Mouse (Mus musculus) embryonic facial prominence, embryonic 15.5 days (tissue): Measurements from ENCODE around the gene Rho. TPM values are rescaled to one million over a fixed set of nuclear protein-coding genes. Genes with fewer than 3 reads are reported as not detected.

Source experiments
- ATAC-seq: fragments of 200-750 bp; cut with Nextera tagmentation; 2 replicates; pipeline ENCODE4 v1.8.0; 2017; ENCODE audit warnings: low read depth, moderate TSS enrichment; ENCODE audit not compliant: insufficient number of reproducible peaks, low FRiP score, low TSS enrichment
- H3K27ac ChIP-seq: fragments of 300-500 bp; sonication (generic); replicated peaks from 2 replicates; pipeline ENCODE4 v1.5.1; 2015; ENCODE audit warnings: mild to moderate bottlenecking, inconsistent platforms
- H3K27me3 ChIP-seq: fragments of 300-500 bp; sonication (generic); 2 replicates; pipeline ENCODE4 v1.6.1; 2015; ENCODE audit warnings: inconsistent platforms
- H3K36me3 ChIP-seq: fragments of 300-500 bp; sonication (generic); 2 replicates; pipeline ENCODE4 v1.6.1; 2015; ENCODE audit warnings: mild to moderate bottlenecking, inconsistent platforms
- H3K4me1 ChIP-seq: fragments of 300-500 bp; sonication (generic); 2 replicates; pipeline ENCODE4 v1.6.1; 2015; ENCODE audit warnings: inconsistent platforms
- H3K4me2 ChIP-seq: fragments of 300-500 bp; sonication (generic); replicated peaks from 2 replicates; pipeline ENCODE4 v1.6.1; 2015; ENCODE audit warnings: mild to moderate bottlenecking, inconsistent platforms
- H3K4me3 ChIP-seq: fragments of 300-500 bp; sonication (generic); replicated peaks from 2 replicates; pipeline ENCODE4 v1.5.1; 2015; ENCODE audit warnings: mild to moderate bottlenecking, inconsistent platforms
- H3K9ac ChIP-seq: fragments of 300-500 bp; sonication (generic); 2 replicates; pipeline ENCODE4 v1.6.1; 2015; ENCODE audit warnings: inconsistent platforms
- H3K9me3 ChIP-seq: fragments of 300-500 bp; sonication (generic); replicated peaks from 2 replicates; pipeline ENCODE4 v1.6.1; 2016; ENCODE audit warnings: inconsistent platforms
- WGBS: fragments of 180-500 bp; shearing (Covaris S2); methylation state at CpG from one replicate; pipeline ENCODE4 v1.1.7; 2015; 5-methylcytosine and 5-hydroxymethylcytosine counted together
- polyA plus RNA-seq: library from polyadenylated mRNA; unstranded; fragments of >200 nt; fragmentation: Nextera tagmentation; extraction: Ambion mirVana; gene quantifications from 2 replicates; pipeline ENCODE4 v1.2.1, GENCODE M21; 2015

Rho gene
- polyA plus RNA-seq, 1 experiment from 2014 or later: 0.53 TPM

DNA sequence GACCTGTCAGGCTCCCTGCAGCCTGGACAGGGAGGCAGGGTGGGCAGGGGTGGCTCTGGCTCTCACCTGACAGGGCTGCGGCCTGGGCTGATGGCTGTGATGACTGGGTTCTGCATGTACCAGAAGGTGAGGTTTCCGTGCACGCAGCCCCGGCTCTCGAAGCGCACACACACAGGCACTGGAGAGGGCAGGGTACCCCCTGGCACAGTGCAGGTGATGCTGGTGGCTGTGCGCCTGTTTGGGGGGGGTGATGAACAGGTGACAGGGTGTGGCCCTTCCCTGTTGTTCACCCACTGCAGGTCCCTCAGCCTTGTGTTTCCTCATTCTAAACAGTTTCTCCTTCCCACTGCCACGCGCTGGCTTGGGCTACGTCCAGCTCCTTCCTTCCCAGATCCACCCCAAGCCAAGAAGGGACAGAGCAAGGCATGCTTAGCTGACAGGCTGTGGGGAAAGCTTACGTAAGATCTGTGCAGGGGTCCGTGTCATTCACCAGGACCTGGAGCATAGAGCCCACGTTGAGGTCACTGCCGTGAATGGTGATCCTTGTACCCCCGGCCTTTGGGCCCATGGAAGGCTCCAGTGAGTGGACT, 35.8 kb downstream of the Rho start:
- peaks cover 40% of the 10 kb centered on the region for H3K4me1 ChIP-seq
- H3K9me3 ChIP-seq: no peaks in the 10 kb centered on the region
- no peak overlapping the region for H3K9ac ChIP-seq
- no peak for ATAC-seq
- H3K27ac ChIP-seq: no peak overlapping the region
- H3K27me3 ChIP-seq: no peaks in the 10 kb centered on the region
- H3K4me3 ChIP-seq: no peak overlapping the region
- WGBS: 91% methylated on average over 15 of the region's 15 CpGs
- peaks cover 40% of the 10 kb centered on the region for H3K36me3 ChIP-seq
- H3K4me2 ChIP-seq: no peak overlapping the region

DNA sequence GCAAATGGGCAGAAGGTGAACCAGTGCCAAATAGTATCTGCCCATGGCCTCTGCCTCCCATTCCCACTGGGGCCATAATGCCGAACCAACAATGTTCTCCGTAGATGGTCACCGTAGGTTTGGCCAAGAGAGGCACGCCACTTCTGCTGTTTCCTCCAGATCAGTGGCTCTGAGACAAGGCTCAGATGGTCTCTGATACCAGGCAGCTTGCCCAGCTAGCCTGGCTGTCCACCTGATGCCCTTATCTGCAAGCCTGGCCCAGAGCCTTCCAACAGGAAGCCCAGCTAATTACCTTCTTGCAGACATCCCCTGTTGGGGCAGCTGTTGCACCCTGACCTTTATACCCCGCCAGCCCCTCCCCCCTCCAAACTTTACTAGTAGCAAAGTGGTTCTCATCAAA, 36.5 kb downstream of the Rho start:
- 82% methylated on average over 5 of the region's 5 CpGs for WGBS
- H3K4me2 ChIP-seq: no peak overlapping the region
- ATAC-seq: no peak
- peaks cover 33% of the 10 kb centered on the region for H3K36me3 ChIP-seq
- peaks cover 44% of the 10 kb centered on the region for H3K4me1 ChIP-seq
- H3K27me3 ChIP-seq: no peaks in the 10 kb centered on the region
- no peak overlapping the region for H3K27ac ChIP-seq
- no peaks in the 10 kb centered on the region for H3K9me3 ChIP-seq
- no peak overlapping the region for H3K4me3 ChIP-seq
- H3K9ac ChIP-seq: no peak overlapping the region

DNA sequence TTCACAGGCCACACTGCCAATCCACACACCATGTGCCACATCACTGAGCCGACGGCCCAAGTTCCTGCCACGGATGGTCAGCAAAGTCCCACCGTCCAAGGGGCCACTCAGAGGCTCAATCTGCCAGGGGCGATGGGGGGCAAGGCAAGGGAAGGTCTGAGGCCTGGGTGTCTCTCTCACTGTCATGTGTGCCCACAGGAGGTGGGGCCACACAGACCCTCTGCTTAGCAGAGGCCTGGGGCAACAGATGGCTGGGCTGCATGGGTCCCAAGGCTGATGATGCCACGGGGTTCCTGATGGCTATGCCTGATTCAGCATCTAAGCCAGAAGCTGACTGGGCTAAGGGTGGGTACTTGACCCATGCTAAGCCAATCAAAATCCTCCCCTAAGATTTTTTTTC, 37.2 kb downstream of the Rho start:
- no peaks in the 10 kb centered on the region for H3K9me3 ChIP-seq
- peaks cover 49% of the 10 kb centered on the region for H3K4me1 ChIP-seq
- peaks cover 31% of the 10 kb centered on the region for H3K36me3 ChIP-seq
- no peak overlapping the region for H3K27ac ChIP-seq
- ATAC-seq: no peak
- no peak overlapping the region for H3K4me2 ChIP-seq
- no peak overlapping the region for H3K9ac ChIP-seq
- WGBS: 56% methylated on average over 6 of the region's 6 CpGs
- no peak overlapping the region for H3K4me3 ChIP-seq
- H3K27me3 ChIP-seq: no peaks in the 10 kb centered on the region

DNA sequence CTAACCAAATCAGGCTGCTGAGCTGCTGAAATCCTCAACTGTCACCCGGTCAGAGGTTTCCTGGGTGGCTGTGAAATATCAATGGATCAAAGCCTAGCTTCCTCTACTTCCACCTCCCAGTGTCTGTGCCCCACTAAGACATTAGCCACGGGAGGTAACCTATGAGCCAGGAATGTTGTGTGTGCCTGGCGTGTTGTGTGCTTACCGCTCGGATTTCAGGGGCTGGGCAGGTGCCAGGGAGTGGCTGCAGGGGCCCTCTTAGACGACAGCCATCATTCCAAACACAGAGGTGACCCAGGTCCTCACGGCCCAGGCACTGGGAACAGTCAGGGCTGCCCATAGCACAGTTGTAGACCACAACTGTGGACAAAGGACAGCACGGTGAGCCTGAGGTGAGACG, 37.6 kb downstream of the Rho start:
- H3K36me3 ChIP-seq: peaks cover 31% of the 10 kb centered on the region
- 56% methylated on average over 9 of the region's 9 CpGs for WGBS

DNA sequence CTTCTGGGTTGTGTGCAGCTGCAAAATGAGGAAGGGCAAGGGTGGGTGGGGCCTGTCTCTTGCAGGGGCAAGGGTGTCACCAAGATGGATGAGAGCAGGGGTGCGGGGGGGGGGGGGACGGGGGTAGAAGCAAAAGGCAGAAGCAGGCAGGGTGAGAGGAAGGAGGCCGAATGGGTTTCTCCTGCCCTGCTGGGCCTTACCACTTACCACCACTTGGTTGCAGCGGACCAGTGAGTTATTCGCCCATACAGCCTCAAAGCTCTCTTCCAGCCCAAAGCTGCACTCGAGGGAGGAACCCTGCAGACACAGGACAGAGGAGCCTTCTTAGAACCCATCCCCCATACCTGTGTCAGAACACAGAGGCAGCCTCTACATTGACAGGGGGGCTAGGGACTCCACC, 38.4 kb downstream of the Rho start:
- Histone ChIP-seq H3K4me1 (peaks cover 61% of the 10 kb centered on the region), H3K4me3 (no peak overlapping the region), H3K9ac (no peak overlapping the region), H3K27me3 (no peaks in the 10 kb centered on the region), H3K36me3 (peaks cover 29% of the 10 kb centered on the region), H3K27ac (no peak overlapping the region), H3K4me2 (no peak overlapping the region), H3K9me3 (no peaks in the 10 kb centered on the region)
- ATAC-seq: no peak
- 72% methylated on average over 5 of the region's 6 CpGs for WGBS

More for the DNA sequence above, 37.6 kb downstream of the Rho start:
- Histone ChIP-seq H3K27ac (no peak overlapping the region), H3K4me3 (no peak overlapping the region), H3K9ac (no peak overlapping the region), H3K4me2 (no peak overlapping the region), H3K4me1 (peaks cover 53% of the 10 kb centered on the region), H3K27me3 (no peaks in the 10 kb centered on the region), H3K9me3 (no peaks in the 10 kb centered on the region)
- no peak for ATAC-seq

DNA sequence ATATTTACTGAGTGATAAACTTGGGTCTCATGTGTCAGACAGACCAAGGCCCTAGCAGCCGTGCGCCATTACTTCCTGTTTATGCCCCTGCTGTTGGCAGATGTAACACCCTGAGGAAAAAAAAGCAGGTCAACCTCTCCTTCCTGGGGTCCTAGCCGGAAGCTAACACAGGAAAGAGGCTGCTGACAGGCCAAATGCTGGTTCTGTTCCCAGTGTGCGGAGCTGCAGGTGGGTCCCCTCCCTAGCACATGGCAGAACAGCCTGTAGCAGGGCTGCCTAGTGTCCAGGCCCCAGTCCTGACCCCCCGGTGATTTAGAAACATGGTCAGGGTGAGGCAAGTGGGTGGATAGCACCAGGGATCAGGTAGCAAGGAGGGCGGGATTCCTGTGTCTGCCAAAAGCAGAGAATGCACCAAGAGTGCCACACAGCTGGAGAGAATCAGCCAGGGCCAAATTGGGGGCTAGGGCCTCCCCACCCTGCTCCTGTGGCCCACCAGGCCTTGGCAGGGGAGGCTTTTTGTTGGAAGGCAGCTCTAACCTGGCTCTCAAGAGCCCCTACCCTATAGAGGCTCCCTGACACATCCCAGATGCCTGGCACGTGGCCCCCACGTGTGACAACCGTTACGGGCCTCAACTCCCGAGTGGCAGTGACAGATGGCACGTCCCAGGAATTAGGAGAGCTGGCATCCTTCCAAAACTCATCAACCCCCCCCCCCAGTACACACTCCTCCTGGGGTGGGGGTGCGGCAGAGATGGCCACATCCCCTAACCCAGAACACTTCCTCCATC, 39.9 kb downstream of the Rho start:
- no peak overlapping the region for H3K4me3 ChIP-seq
- no peaks in the 10 kb centered on the region for H3K27me3 ChIP-seq
- ATAC-seq: peak; percentile 62
- H3K4me2 ChIP-seq: no peak overlapping the region
- no peak overlapping the region for H3K9ac ChIP-seq
- 30% methylated on average over 13 of the region's 13 CpGs for WGBS
- no peaks in the 10 kb centered on the region for H3K9me3 ChIP-seq
- H3K27ac ChIP-seq: peak overlapping the region; percentile 80
- peaks cover 22% of the 10 kb centered on the region for H3K36me3 ChIP-seq
- H3K4me1 ChIP-seq: peaks cover 70% of the 10 kb centered on the region

DNA sequence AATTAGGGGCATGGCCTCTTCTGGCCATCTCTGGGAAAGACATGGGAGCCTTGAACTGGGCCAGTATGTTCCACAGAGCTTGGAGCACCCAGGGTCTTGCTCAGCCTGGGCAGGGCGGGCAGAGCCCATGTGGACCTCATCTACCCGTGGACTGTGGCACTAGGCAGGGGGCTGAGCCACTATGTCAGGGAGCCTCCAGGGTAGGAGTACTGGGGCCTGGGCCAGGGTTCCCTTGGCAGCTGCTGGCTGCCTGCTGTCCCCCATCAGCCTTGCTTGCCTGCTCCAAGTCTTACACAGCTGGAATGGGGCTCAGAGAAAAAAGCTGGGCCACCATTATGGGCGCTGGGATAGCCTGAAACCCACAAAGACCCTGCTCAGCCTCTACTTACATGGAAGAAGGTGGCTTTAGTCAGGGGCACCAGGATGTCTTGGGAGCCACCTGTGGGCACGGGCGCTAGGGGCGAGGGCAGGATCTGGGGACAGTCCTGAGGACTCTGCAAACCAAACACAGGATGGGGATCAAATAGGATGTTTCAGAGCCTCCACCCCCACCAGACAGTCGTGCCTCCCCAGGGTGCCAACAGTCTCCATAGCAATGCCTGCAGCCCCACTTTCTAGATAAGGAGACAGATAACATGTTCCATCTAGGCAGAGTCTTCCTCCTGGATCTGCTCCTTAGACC, 40.7 kb downstream of the Rho start:
- 60% methylated on average over 7 of the region's 7 CpGs for WGBS
- Histone ChIP-seq H3K9ac (no peak overlapping the region), H3K27ac (peak overlapping the region; percentile 80), H3K36me3 (peaks cover 18% of the 10 kb centered on the region), H3K4me1 (peaks cover 70% of the 10 kb centered on the region), H3K27me3 (no peaks in the 10 kb centered on the region), H3K9me3 (no peaks in the 10 kb centered on the region), H3K4me2 (no peak overlapping the region; the same call in 1 of the 2 replicates), H3K4me3 (no peak overlapping the region)
- peak; percentile 63 for ATAC-seq

- Histone ChIP-seq H3K4me2 (no peak overlapping the region), H3K27me3 (no peaks in the 10 kb centered on the region), H3K4me3 (no peak overlapping the region), H3K36me3 (peaks cover 11% of the 10 kb centered on the region; the same call in 1 of the 2 replicates), H3K9ac (no peak overlapping the region), H3K27ac (no peak overlapping the region), H3K9me3 (no peaks in the 10 kb centered on the region), H3K4me1 (peaks cover 68% of the 10 kb centered on the region)
- WGBS: 82% methylated on average over 15 of the region's 15 CpGs
- no peak for ATAC-seq
These were observed 41.8 kb downstream of the Rho start for GRCm38 (mm10) chr6:115973139-115973875.

GRCm38 (mm10) chr6:115973881-115974662, 42.5 kb downstream of the Rho start:
- 58% methylated on average over 16 of the region's 16 CpGs for WGBS
- H3K4me3 ChIP-seq: no peak overlapping the region
- H3K9me3 ChIP-seq: no peaks in the 10 kb centered on the region
- no peak overlapping the region for H3K9ac ChIP-seq
- H3K4me1 ChIP-seq: peaks cover 60% of the 10 kb centered on the region
- no peak overlapping the region for H3K4me2 ChIP-seq
- no peak overlapping the region for H3K27ac ChIP-seq
- H3K36me3 ChIP-seq: peaks cover 11% of the 10 kb centered on the region; the same call in 1 of the 2 replicates
- ATAC-seq: no peak
- no peaks in the 10 kb centered on the region for H3K27me3 ChIP-seq

DNA sequence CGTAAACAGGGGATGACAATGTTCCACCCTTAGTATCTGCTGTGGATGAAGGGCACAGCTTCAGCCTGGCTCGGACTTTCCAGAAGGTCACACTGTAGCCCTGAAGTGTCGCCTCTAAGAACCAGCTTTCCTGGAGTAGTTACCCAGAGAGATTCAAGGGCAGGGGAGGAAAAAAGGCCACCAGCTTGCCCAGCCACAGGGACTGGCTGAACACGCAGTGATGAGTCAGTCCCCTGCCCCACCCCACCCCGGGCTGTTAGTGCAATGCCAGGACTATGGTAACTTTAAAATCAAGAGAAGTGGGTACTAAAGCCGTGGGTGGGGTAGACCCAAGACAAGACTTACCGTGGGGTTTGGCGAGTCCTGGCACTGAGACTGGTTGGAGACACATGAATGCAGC, 44.1 kb downstream of the Rho start:
- no peak overlapping the region for H3K9ac ChIP-seq
- no peaks in the 10 kb centered on the region for H3K27me3 ChIP-seq
- H3K4me3 ChIP-seq: no peak overlapping the region
- H3K36me3 ChIP-seq: peaks cover 15% of the 10 kb centered on the region; the same call in 1 of the 2 replicates
- no peak for ATAC-seq
- no peak overlapping the region for H3K4me2 ChIP-seq
- 81% methylated on average over 8 of the region's 8 CpGs for WGBS
- no peaks in the 10 kb centered on the region for H3K9me3 ChIP-seq
- no peak overlapping the region for H3K27ac ChIP-seq
- peaks cover 54% of the 10 kb centered on the region for H3K4me1 ChIP-seq
